Mouse (Mus musculus) mature B cell (primary cell): ENCODE measurements around the gene Zcchc24.

ENCODE experiments used
- in situ Hi-C: fragments of 300-500 bp; cut with MboI; formaldehyde crosslinking; loops from 2 replicates; pipeline ENCODE4 v1.14.3; 2019

Zcchc24 gene

GRCm38 (mm10) chr14:25718471-25718870 lies 50.4 kb downstream of the Zcchc24 start:
- in situ Hi-C loops = no loop called here

DNA sequence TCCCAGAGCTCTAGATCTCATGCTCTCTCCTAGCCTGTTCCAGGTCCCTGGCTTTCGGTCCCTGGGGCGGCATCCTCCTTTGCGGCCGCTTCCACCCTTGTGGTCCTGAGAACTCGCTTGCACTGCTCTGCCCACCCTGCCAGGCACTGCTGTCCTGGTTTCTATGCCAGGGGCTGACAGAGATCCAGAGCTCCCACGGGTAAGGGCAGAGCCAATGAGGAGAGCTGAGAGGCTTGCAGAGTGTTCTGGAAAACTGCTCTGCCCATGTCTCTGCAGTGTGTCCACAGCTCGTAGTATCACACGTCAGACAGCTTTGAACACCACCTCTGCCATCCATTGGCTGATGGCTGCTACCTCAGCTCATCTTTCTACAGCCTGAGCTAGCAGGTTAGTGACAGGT lies 51.1 kb downstream of the Zcchc24 start:
- in situ Hi-C loops = no loop called here

DNA sequence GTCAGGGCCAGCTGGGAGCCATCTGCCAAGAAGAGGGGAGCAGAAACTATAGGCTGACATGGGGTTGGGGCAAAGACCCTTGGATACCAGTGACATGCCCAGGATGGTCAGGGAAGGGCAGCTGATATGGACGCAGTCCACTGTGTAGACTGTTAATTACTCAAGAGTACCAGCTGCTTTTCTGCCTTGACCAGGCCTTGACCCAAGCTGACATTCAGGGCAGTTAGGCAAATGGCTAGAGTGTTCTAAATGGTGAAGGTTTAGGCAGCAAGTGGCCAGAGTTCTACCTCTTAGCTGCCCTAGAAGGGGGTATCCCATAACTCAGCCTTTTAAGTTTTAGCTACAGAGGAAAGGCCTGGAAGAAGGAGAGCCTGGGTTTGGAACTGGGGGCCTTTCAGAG lies 52.3 kb downstream of the Zcchc24 start:
- in situ Hi-C loops = no loop called here

GRCm38 (mm10) chr14:25713443-25713842 lies 55.4 kb downstream of the Zcchc24 start:
- in situ Hi-C loops = no loop called here

GRCm38 (mm10) chr14:25711602-25712001 lies 57.2 kb downstream of the Zcchc24 start:
- in situ Hi-C loops = no loop called here

GRCm38 (mm10) chr14:25711177-25711576 lies 57.7 kb downstream of the Zcchc24 start:
- in situ Hi-C loops = no loop called here

DNA sequence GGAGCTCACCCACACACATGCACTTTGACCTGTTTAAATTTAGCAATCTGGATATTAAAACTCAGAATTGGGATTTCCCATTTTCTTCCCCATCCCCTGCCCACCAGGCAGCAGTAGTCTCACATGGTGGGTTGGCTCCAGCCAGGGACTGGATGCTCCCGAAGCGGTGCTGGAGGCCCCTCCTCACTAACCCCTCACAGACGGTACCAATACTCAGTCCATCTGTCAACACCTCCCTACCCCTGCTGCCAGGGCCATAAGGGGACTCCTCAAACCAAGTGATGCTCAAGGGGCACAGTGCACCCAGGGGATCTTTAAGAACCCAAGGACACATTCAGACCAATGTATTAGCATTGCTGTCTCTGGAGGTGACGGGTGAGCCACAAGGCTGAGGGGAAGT lies 58.2 kb downstream of the Zcchc24 start:
- in situ Hi-C loops = no loop called here

GRCm38 (mm10) chr14:25710073-25710472 lies 58.8 kb downstream of the Zcchc24 start:
- in situ Hi-C loops = no loop called here

- in situ Hi-C loops = no loop called here
These were observed 59.9 kb downstream of the Zcchc24 start for GRCm38 (mm10) chr14:25708917-25709316.

DNA sequence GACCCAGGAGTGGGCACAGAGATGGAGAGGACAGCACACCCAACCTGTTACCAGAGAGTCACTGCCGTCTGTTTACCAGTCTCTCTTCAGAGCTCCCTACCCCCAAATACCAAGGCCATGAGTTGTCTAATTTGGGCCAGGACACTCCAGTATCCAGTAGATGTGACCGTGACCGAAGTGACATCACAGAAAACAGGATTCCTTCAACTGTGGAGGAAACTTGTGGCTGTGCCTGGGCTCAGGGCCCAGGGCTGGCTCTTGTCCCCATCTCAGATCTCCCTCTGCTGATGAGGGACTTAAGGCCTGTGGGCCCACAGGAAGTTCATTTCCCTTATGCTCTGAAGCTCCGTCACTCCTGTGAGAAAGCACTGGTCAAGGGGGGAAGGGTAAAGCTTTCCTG lies 60.4 kb downstream of the Zcchc24 start:
- in situ Hi-C loops = no loop called here

- in situ Hi-C loops = no loop called here
These were observed 61.1 kb downstream of the Zcchc24 start for GRCm38 (mm10) chr14:25707691-25708181.

GRCm38 (mm10) chr14:25701986-25702385 lies 66.9 kb downstream of the Zcchc24 start:
- in situ Hi-C loops = no loop called here

GRCm38 (mm10) chr14:25696356-25696755 lies 72.5 kb downstream of the Zcchc24 start:
- in situ Hi-C loops = no loop called here

DNA sequence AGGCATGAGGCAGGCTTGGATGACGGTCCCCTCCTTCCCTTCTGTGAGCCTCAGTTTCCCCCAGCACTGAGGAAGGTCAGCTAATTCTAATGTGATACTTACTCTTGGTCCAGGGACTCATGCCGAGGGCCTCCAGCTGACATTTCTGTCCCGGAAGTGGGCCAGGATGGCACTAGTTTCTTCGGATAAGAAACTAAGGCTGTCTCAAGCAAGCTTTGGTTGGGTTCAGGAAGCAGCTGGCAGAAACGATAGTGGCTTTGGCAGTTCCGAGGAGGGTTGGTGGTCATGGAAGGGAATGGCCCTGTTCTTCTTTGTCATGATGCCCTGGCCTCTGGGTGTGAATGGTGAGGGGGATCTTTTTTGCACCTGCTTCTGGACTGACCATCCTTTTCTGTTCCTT lies 73.8 kb downstream of the Zcchc24 start:
- in situ Hi-C loops = no loop called here

DNA sequence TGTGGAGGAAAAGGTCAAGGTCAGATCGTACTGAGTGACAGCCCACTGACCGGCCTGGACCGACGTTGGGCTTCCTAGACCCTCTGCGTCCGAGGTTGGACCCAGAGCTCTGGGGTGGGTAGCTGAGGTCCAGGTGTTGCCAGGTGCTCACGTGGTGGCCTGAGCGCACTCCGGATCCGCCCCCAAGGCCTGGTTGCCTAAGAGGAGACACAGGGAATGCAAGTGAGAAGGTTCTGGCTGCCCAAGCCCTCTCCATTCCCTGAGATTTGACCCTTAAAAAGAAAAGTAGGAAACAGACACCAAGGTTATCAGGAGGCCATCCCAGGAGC lies 74.3 kb downstream of the Zcchc24 start:
- in situ Hi-C loops = no loop called here

GRCm38 (mm10) chr14:25693888-25694568 lies 74.8 kb downstream of the Zcchc24 start, which contains the start of gene Ppif:
Gene Ppif (plus strand): TSS chr14:25694154.
- in situ Hi-C loops = no loop called here

- in situ Hi-C loops = no loop called here
These were observed 75.5 kb downstream of the Zcchc24 start for GRCm38 (mm10) chr14:25693271-25693887.

GRCm38 (mm10) chr14:25686983-25687901 lies 81.6 kb downstream of the Zcchc24 start:
- in situ Hi-C loops = no loop called here

GRCm38 (mm10) chr14:25686216-25686945 lies 82.5 kb downstream of the Zcchc24 start:
- in situ Hi-C loops = no loop called here

DNA sequence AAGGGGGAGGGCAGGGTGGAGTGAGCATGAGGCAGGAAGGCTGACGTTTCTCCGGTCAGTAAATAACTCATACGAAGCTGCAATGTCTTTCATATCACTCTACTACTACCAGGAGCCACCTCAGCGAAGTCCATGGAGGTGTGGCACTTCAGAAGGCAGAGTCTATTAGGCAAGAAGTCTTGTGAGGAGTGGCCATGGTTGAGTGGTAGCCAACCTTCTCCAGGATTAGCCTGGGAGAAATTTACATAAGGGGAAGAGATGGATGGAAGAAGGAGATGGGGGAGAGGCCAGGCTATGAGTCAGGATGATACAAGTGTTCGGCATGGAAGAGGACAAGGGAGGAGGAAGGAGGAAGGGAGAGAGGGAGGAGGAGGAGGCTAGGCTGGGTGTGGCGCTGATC lies 86.8 kb downstream of the Zcchc24 start:
- in situ Hi-C loops = no loop called here

DNA sequence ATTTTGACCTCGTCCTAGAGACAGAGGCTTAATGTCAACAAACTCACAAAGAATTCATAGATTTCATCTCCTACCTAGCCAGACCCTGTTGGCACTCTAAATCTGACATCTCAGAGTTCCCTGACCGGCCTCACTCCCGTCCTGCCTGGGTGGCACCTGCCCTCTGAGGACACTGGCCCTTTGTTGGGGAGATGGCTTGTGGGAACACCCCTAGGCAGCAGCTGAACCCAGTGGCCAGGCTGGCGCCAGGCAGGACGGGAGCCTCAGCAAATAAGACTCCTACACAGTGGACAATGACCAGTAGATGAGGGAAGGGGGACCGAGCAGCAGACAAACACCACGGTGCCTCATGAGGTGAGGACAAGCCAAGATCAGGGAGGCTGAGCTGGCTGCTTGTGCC lies 89.2 kb downstream of the Zcchc24 start:
- in situ Hi-C loops = no loop called here

GRCm38 (mm10) chr14:25667587-25667986 lies 101.3 kb downstream of the Zcchc24 start:
- in situ Hi-C loops = no loop called here
